Mouse (Mus musculus): ENCODE measurements around the gene Dusp13.

DNA sequence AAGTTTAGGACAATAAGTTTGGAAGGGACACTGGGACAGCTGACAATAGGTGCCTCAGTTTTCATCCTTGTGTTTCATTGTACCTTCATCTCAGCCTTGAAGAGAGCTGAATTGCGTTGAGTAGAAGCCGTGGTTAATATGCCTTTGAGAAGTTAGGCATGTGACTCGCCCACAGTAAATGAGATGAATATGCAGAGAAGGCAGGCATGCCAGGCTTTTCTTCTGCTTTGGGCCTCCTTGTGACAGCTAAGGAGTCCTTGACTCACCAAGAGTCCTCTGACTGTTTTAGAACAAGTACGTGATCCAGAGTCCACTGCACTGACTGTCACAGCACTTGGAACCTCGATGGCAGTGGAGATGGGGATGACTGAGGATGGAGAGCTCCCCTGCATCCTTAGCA lies 37.1 kb upstream of the Dusp13 start:
- TF ChIP-seq CTCF (IDR thresholded peaks at IDR 0.05; ENCODE audit: borderline replicate concordance, insufficient read depth, low read length): no peak
- TF ChIP-seq POLR2A (IDR thresholded peaks at IDR 0.05; ENCODE audit: low read depth, low read length): no peak

Measured in embryonic fibroblast, embryonic 13.5 days (primary cell).